Mouse (Mus musculus): ENCODE measurements around the gene Wbp1l.

DNA sequence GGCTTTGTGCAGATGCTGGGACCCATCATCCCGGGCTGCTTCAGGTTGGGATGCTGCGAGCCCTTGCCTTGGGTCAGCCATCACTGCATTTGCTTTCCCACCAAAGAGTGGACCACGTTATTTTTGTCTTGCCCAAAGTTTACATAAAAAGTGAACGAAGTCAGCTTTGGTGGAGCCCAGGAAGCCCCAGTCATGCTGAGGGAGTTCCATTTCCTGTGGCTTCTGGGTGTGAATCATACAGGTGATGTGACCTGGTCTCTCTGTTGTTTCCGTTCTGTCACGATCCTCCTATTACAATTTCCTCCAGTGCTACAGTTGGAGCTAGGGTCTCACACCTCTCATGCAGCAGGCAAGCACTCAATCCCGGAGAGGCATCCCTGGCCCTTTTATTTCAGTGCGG, 18.5 kb downstream of the Wbp1l start:
- TF ChIP-seq CTCF (IDR thresholded peaks at IDR 0.05; ENCODE audit: borderline replicate concordance, extremely low read depth, insufficient read depth, insufficient read length): no peak
- no peak for TF ChIP-seq POLR2A (IDR thresholded peaks at IDR 0.05; ENCODE audit: borderline replicate concordance, extremely low read depth, insufficient read depth, insufficient read length, poor library complexity, severe bottlenecking)
